Mouse (Mus musculus): ENCODE data around the gene Sft2d1. TPM values are rescaled to one million over a fixed set of nuclear protein-coding genes. Genes with fewer than 3 reads are reported as not detected.

Sft2d1 gene
- polyA plus RNA-seq, 1 experiment: 117 TPM

- Histone ChIP-seq H3K36me3 (ENCODE audit: control insufficient read depth, insufficient read depth, low read length) (no peaks in the 10 kb centered on the region), H3K27ac (ENCODE audit: control insufficient read depth, insufficient read depth, low read length) (no peak overlapping the region), H3K4me1 (replicated peaks; ENCODE audit: control insufficient read depth, insufficient read depth, low read length) (no peaks in the 10 kb centered on the region), H3K4me3 (ENCODE audit: control insufficient read depth, insufficient read depth, low read length) (no peak overlapping the region), H3K27me3 (ENCODE audit: control insufficient read depth, insufficient read depth, low read length) (no peaks in the 10 kb centered on the region)
- no peak for TF ChIP-seq POLR2A (IDR thresholded peaks at IDR 0.05; ENCODE audit: control insufficient read depth, extremely low read depth, insufficient read depth, low read length, poor library complexity)
- no peak for TF ChIP-seq CTCF (IDR thresholded peaks at IDR 0.05; ENCODE audit: borderline replicate concordance, control insufficient read depth, extremely low read depth, insufficient read depth, low read length, poor library complexity)
- no peak for DNase-seq
These were observed 11.4 kb upstream of the Sft2d1 start for GRCm38 (mm10) chr17:8299524-8299923.

- H3K4me3 ChIP-seq (ENCODE audit: control insufficient read depth, insufficient read depth, low read length): no peak overlapping the region
- TF ChIP-seq CTCF (IDR thresholded peaks at IDR 0.05; ENCODE audit: borderline replicate concordance, control insufficient read depth, extremely low read depth, insufficient read depth, low read length, poor library complexity): no peak
- no peak for TF ChIP-seq POLR2A (IDR thresholded peaks at IDR 0.05; ENCODE audit: control insufficient read depth, extremely low read depth, insufficient read depth, low read length, poor library complexity)
- H3K4me1 ChIP-seq (replicated peaks; ENCODE audit: control insufficient read depth, insufficient read depth, low read length): no peaks in the 10 kb centered on the region
- WGBS: 80% methylated on average over 4 of the region's 4 CpGs
- no peak for DNase-seq
- no peak overlapping the region for H3K27ac ChIP-seq (ENCODE audit: control insufficient read depth, insufficient read depth, low read length)
- no peaks in the 10 kb centered on the region for H3K36me3 ChIP-seq (ENCODE audit: control insufficient read depth, insufficient read depth, low read length)
- H3K27me3 ChIP-seq (ENCODE audit: control insufficient read depth, insufficient read depth, low read length): no peaks in the 10 kb centered on the region
These were observed 9.4 kb upstream of the Sft2d1 start for GRCm38 (mm10) chr17:8301515-8301914.

GRCm38 (mm10) chr17:8302772-8303438 is 8.0 kb upstream of the Sft2d1 start:
- Histone ChIP-seq H3K36me3 (ENCODE audit: control insufficient read depth, insufficient read depth, low read length) (no peaks in the 10 kb centered on the region), H3K27me3 (ENCODE audit: control insufficient read depth, insufficient read depth, low read length) (no peaks in the 10 kb centered on the region), H3K27ac (ENCODE audit: control insufficient read depth, insufficient read depth, low read length) (no peak overlapping the region), H3K4me3 (ENCODE audit: control insufficient read depth, insufficient read depth, low read length) (no peak overlapping the region), H3K4me1 (replicated peaks; ENCODE audit: control insufficient read depth, insufficient read depth, low read length) (no peaks in the 10 kb centered on the region)
- no peak for DNase-seq
- TF ChIP-seq POLR2A (IDR thresholded peaks at IDR 0.05; ENCODE audit: control insufficient read depth, extremely low read depth, insufficient read depth, low read length, poor library complexity): no peak
- no peak for TF ChIP-seq CTCF (IDR thresholded peaks at IDR 0.05; ENCODE audit: borderline replicate concordance, control insufficient read depth, extremely low read depth, insufficient read depth, low read length, poor library complexity)
- 56% methylated on average over 7 of the region's 7 CpGs for WGBS

GRCm38 (mm10) chr17:8303671-8304070 is 7.2 kb upstream of the Sft2d1 start:
- DNase-seq: no peak
- 94% methylated on average over 5 of the region's 5 CpGs for WGBS
- H3K27ac ChIP-seq (ENCODE audit: control insufficient read depth, insufficient read depth, low read length): no peak overlapping the region
- H3K4me1 ChIP-seq (replicated peaks; ENCODE audit: control insufficient read depth, insufficient read depth, low read length): no peaks in the 10 kb centered on the region
- no peaks in the 10 kb centered on the region for H3K27me3 ChIP-seq (ENCODE audit: control insufficient read depth, insufficient read depth, low read length)
- no peak for TF ChIP-seq POLR2A (IDR thresholded peaks at IDR 0.05; ENCODE audit: control insufficient read depth, extremely low read depth, insufficient read depth, low read length, poor library complexity)
- no peak for TF ChIP-seq CTCF (IDR thresholded peaks at IDR 0.05; ENCODE audit: borderline replicate concordance, control insufficient read depth, extremely low read depth, insufficient read depth, low read length, poor library complexity)
- H3K4me3 ChIP-seq (ENCODE audit: control insufficient read depth, insufficient read depth, low read length): no peak overlapping the region
- no peaks in the 10 kb centered on the region for H3K36me3 ChIP-seq (ENCODE audit: control insufficient read depth, insufficient read depth, low read length)

GRCm38 (mm10) chr17:8305801-8306200 is 5.1 kb upstream of the Sft2d1 start:
- Histone ChIP-seq H3K4me3 (ENCODE audit: control insufficient read depth, insufficient read depth, low read length) (no peak overlapping the region), H3K27ac (ENCODE audit: control insufficient read depth, insufficient read depth, low read length) (no peak overlapping the region)
- DNase-seq: no peak

GRCm38 (mm10) chr17:8311751-8312150 is 849 bp downstream of the Sft2d1 start:
- WGBS: 10% methylated on average over 3 of the region's 3 CpGs
- Histone ChIP-seq H3K36me3 (ENCODE audit: control insufficient read depth, insufficient read depth, low read length) (no peaks in the 10 kb centered on the region), H3K27ac (ENCODE audit: control insufficient read depth, insufficient read depth, low read length) (no peak overlapping the region), H3K4me1 (replicated peaks; ENCODE audit: control insufficient read depth, insufficient read depth, low read length) (peaks cover 6% of the 10 kb centered on the region), H3K27me3 (ENCODE audit: control insufficient read depth, insufficient read depth, low read length) (no peaks in the 10 kb centered on the region), H3K4me3 (ENCODE audit: control insufficient read depth, insufficient read depth, low read length) (peak overlapping the region; percentile 62; the same call in 1 of the 2 replicates)
- no peak for TF ChIP-seq CTCF (IDR thresholded peaks at IDR 0.05; ENCODE audit: borderline replicate concordance, control insufficient read depth, extremely low read depth, insufficient read depth, low read length, poor library complexity)
- TF ChIP-seq POLR2A (IDR thresholded peaks at IDR 0.05; ENCODE audit: control insufficient read depth, extremely low read depth, insufficient read depth, low read length, poor library complexity): no peak
- DNase-seq: no peak

More at GRCm38 (mm10) chr17:8305801-8306200, 5.1 kb upstream of the Sft2d1 start:
- WGBS: 76% methylated on average over 3 of the region's 3 CpGs
- H3K36me3 ChIP-seq (ENCODE audit: control insufficient read depth, insufficient read depth, low read length): no peaks in the 10 kb centered on the region
- no peaks in the 10 kb centered on the region for H3K27me3 ChIP-seq (ENCODE audit: control insufficient read depth, insufficient read depth, low read length)
- no peaks in the 10 kb centered on the region for H3K4me1 ChIP-seq (replicated peaks; ENCODE audit: control insufficient read depth, insufficient read depth, low read length)
- TF ChIP-seq CTCF (IDR thresholded peaks at IDR 0.05; ENCODE audit: borderline replicate concordance, control insufficient read depth, extremely low read depth, insufficient read depth, low read length, poor library complexity): no peak
- TF ChIP-seq POLR2A (IDR thresholded peaks at IDR 0.05; ENCODE audit: control insufficient read depth, extremely low read depth, insufficient read depth, low read length, poor library complexity): no peak

GRCm38 (mm10) chr17:8313976-8314375 is 3.1 kb downstream of the Sft2d1 start:
- no peaks in the 10 kb centered on the region for H3K36me3 ChIP-seq (ENCODE audit: control insufficient read depth, insufficient read depth, low read length)

More at GRCm38 (mm10) chr17:8313976-8314375, 3.1 kb downstream of the Sft2d1 start:
- 87% methylated on average over 3 of the region's 3 CpGs for WGBS
- H3K27me3 ChIP-seq (ENCODE audit: control insufficient read depth, insufficient read depth, low read length): no peaks in the 10 kb centered on the region
- DNase-seq: no peak
- no peak overlapping the region for H3K4me3 ChIP-seq (ENCODE audit: control insufficient read depth, insufficient read depth, low read length)
- H3K27ac ChIP-seq (ENCODE audit: control insufficient read depth, insufficient read depth, low read length): no peak overlapping the region
- peaks cover 6% of the 10 kb centered on the region for H3K4me1 ChIP-seq (replicated peaks; ENCODE audit: control insufficient read depth, insufficient read depth, low read length)
- TF ChIP-seq POLR2A (IDR thresholded peaks at IDR 0.05; ENCODE audit: control insufficient read depth, extremely low read depth, insufficient read depth, low read length, poor library complexity) (no peak), CTCF (IDR thresholded peaks at IDR 0.05; ENCODE audit: borderline replicate concordance, control insufficient read depth, extremely low read depth, insufficient read depth, low read length, poor library complexity) (no peak)

Data from thymus, adult 2 months (tissue).